Comparison of ENCODE assay signal across 8 mouse cellular contexts in the genomic region with DNA sequence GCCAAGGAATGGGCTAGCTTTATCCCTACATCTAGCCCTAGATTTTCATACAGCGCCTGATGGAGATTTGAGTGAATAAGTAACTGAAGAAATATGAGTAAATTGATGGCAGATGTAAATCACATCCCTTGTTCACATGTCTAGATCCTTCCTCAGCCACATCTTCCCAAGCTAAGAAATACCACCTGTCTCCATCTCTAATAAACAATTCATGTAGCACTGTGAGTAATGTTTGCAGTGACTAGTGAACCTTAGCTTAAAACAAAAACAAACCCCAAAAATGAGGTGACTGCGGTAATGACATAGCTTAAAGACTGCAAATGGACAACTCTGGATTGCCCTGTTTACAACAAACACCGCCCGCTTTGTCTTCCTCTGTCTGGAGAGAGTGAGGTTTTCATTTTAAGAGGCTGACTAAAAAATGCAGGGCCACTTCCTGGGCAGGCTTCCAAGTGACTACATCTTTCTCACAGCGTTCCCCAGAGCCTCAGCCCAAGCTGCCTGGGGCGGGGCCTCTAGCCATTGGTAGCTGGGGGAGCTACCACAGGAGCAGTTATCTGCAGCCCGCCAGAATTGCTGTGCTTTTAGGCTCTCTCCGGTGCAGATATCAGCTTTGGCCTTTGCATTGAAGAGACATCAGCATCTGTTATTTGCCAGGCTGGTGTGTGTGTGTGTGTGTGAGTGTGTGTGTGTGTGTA. TPM values are rescaled to one million over a fixed set of nuclear protein-coding genes. Genes with fewer than 3 reads are reported as not detected.
A peak's percentile ranks its signal among the peaks of the same experiment; 100 is the strongest.
DNase-seq lines count a peak whose midpoint lies in the region; ATAC-seq lines count a peak whose summit lies in the region.

No protein-coding gene starts in this region.

- no peaks in the 10 kb centered on the region for H3K27me3 ChIP-seq in midbrain, embryonic 16.5 days (ENCODE audit: control insufficient read depth, insufficient read depth, low read depth, low read length)
- no peaks in the 10 kb centered on the region for H3K27me3 ChIP-seq in stomach, embryonic 15.5 days (replicated peaks)

- H3K9me3 ChIP-seq in midbrain, embryonic 16.5 days (replicated peaks; ENCODE audit: control insufficient read depth, low read length, poor library complexity, severe bottlenecking): no peaks in the 10 kb centered on the region
- H3K9me3 ChIP-seq in stomach, embryonic 15.5 days: no peaks in the 10 kb centered on the region

- H3K27ac ChIP-seq in midbrain, embryonic 16.5 days (ENCODE audit: low read length): no peak overlapping the region
- no peak overlapping the region for H3K27ac ChIP-seq in stomach, embryonic 15.5 days

- intact Hi-C loops in left cerebral cortex, postnatal 4 days (cut with DNase I): no loop called here

- H3K4me3 ChIP-seq in midbrain, embryonic 16.5 days (ENCODE audit: low read depth, low read length): no peak overlapping the region
- H3K4me3 ChIP-seq in stomach, embryonic 15.5 days (replicated peaks): no peak overlapping the region

- H3K9ac ChIP-seq in midbrain, embryonic 16.5 days (ENCODE audit: low read depth, low read length): no peak overlapping the region
- H3K9ac ChIP-seq in stomach, embryonic 15.5 days: no peak overlapping the region

- ATAC-seq in midbrain, embryonic 16.5 days: peak; percentile 48; the same call in 1 of the 2 replicates
- peak; percentile 79; the same call in 1 of the 2 replicates for ATAC-seq in stomach, embryonic 15.5 days (ENCODE audit: insufficient read depth, low FRiP score, low read depth)

- WGBS in midbrain, embryonic 16.5 days: 48% methylated on average over 8 of the region's 8 CpGs
- WGBS in stomach, embryonic 15.5 days: 42% methylated on average over 8 of the region's 8 CpGs

- H3K36me3 ChIP-seq in midbrain, embryonic 16.5 days (ENCODE audit: control insufficient read depth, insufficient read depth, low read length): no peaks in the 10 kb centered on the region
- no peaks in the 10 kb centered on the region for H3K36me3 ChIP-seq in stomach, embryonic 15.5 days

- H3K4me1 ChIP-seq in midbrain, embryonic 16.5 days (ENCODE audit: control insufficient read depth, insufficient read depth, low read length): no peaks in the 10 kb centered on the region
- no peaks in the 10 kb centered on the region for H3K4me1 ChIP-seq in stomach, embryonic 15.5 days

- DNase-seq in 3134 (ENCODE audit: extremely low read depth, insufficient read length, low spot score) (peak; percentile 71), adipocyte (ENCODE audit: low spot score) (peak; percentile 58)
- peak; percentile 5 for DNase-seq in embryo, embryonic 10.5 days (ENCODE audit: low spot score)
- peak; percentile 50 for DNase-seq in gastrocnemius, postnatal 25 days
- DNase-seq in induced T-regulatory cell, adult 2 months (ENCODE audit: low read depth): peak; percentile 72
- peak; percentile 65 for DNase-seq in left cerebral cortex, postnatal 4 days

- H3K4me2 ChIP-seq in midbrain, embryonic 16.5 days (ENCODE audit: low read length): peak overlapping the region; percentile 7; the same call in 1 of the 2 replicates
- peak overlapping the region; percentile 25; the same call in 1 of the 2 replicates for H3K4me2 ChIP-seq in stomach, embryonic 15.5 days

RNA-seq across cellular contexts. Expression of a gene that starts 46.0 kb away (rescaled TPM):
- total RNA-seq in gastrocnemius, postnatal 25 days (2021): under 1 TPM; 0.08 to 0.21 TPM
- total RNA-seq in left cerebral cortex, postnatal 4 days (2021): 10 to 100 TPM; 64.8 to 67.3 TPM
- polyA plus RNA-seq in midbrain, embryonic 16.5 days (2015; fragmentation: Nextera tagmentation; extraction: Ambion mirVana): 26.2 and 27.9 TPM in 2 replicates
- 2.7 and 2.8 TPM in 2 replicates for polyA plus RNA-seq in stomach, embryonic 15.5 days (2015; fragmentation: Nextera tagmentation; extraction: Ambion mirVana)

Comparison
In these comparisons a context has a peak if more than half of its experiments do, and no peak if none do; other contexts are left out.
1. DNase-seq: peak in every context shown above with its lines; median percentile 72 in induced T-regulatory cell, adult 2 months; 71 in 3134; 65 in left cerebral cortex, postnatal 4 days; 58 in adipocyte; 50 in gastrocnemius, postnatal 25 days; 5 in embryo, embryonic 10.5 days.
2. RNA of a gene that starts 46.0 kb away (total RNA-seq): 64.8 to 67.3 TPM in left cerebral cortex, postnatal 4 days; 0.08 to 0.21 TPM in gastrocnemius, postnatal 25 days; every median in the first group is over 10 times any median in the second.